Mouse (Mus musculus): ENCODE data around the gene Olfr957. TPM values are rescaled to one million over a fixed set of nuclear protein-coding genes. Genes with fewer than 3 reads are reported as not detected.
A peak's percentile ranks its signal among the peaks of the same experiment; 100 is the strongest.

Olfr957 gene
- not detected in 2 replicates for polyA plus RNA-seq (2016; fragmentation: Nextera tagmentation; extraction: Ambion mirVana)

GRCm38 (mm10) chr9:39515531-39515930 lies at the start of gene Olfr957:
Olfr957 (minus strand) TSS chr9:39515809.
- Histone ChIP-seq H3K27ac (no peak within 1 kb of the TSS), H3K27me3 (ENCODE audit: insufficient read depth, poor library complexity, severe bottlenecking) (no peaks in the 10 kb centered on the region), H3K4me3 (no peak within 1 kb of the TSS), H3K4me1 (replicated peaks) (no peaks in the 10 kb centered on the region), H3K9me3 (no peaks in the 10 kb centered on the region), H3K36me3 (no peaks in the 10 kb centered on the region)
- 83% methylated on average over 3 of the region's 3 CpGs for WGBS
- DNase-seq (ENCODE audit: low spot score), result no peak

- Histone ChIP-seq H3K36me3 (no peaks in the 10 kb centered on the region), H3K4me3 (no peak overlapping the region), H3K27me3 (ENCODE audit: insufficient read depth, poor library complexity, severe bottlenecking) (no peaks in the 10 kb centered on the region), H3K27ac (peak overlapping the region; percentile 67; the same call in 1 of the 2 replicates), H3K4me1 (replicated peaks) (peaks cover 7% of the 10 kb centered on the region; the same call in 1 of the 2 replicates), H3K9me3 (no peaks in the 10 kb centered on the region)
- no peak for DNase-seq (ENCODE audit: low spot score)
These were observed 42.7 kb upstream of the Olfr957 start for GRCm38 (mm10) chr9:39558349-39558647.

- H3K36me3 ChIP-seq, result no peaks in the 10 kb centered on the region
- no peak overlapping the region for H3K4me3 ChIP-seq
- WGBS, result 55% methylated on average over 3 of the region's 3 CpGs
- no peaks in the 10 kb centered on the region for H3K27me3 ChIP-seq (ENCODE audit: insufficient read depth, poor library complexity, severe bottlenecking)
- no peak for DNase-seq (ENCODE audit: low spot score)
- H3K9me3 ChIP-seq, result no peaks in the 10 kb centered on the region
- H3K27ac ChIP-seq, result peak overlapping the region; percentile 67
- H3K4me1 ChIP-seq (replicated peaks), result peaks cover 7% of the 10 kb centered on the region; the same call in 1 of the 2 replicates
These were observed 42.1 kb upstream of the Olfr957 start for GRCm38 (mm10) chr9:39557529-39558348.

- H3K9me3 ChIP-seq, result no peaks in the 10 kb centered on the region
- no peaks in the 10 kb centered on the region for H3K27me3 ChIP-seq (ENCODE audit: insufficient read depth, poor library complexity, severe bottlenecking)
- 75% methylated on average over 2 of the region's 2 CpGs for WGBS
- no peak within 1 kb of the TSS for H3K27ac ChIP-seq
- peaks cover 7% of the 10 kb centered on the region; the same call in 1 of the 2 replicates for H3K4me1 ChIP-seq (replicated peaks)
- no peak within 1 kb of the TSS for H3K4me3 ChIP-seq
- no peaks in the 10 kb centered on the region for H3K36me3 ChIP-seq
- no peak for DNase-seq (ENCODE audit: low spot score)
These were observed 38.3 kb upstream of the Olfr957 start, which contains the start of gene Olfr958 for GRCm38 (mm10) chr9:39553946-39554345. Olfr958 (minus strand) TSS chr9:39554054.

- Histone ChIP-seq H3K27ac (no peak overlapping the region), H3K4me3 (no peak overlapping the region), H3K36me3 (no peaks in the 10 kb centered on the region), H3K9me3 (no peaks in the 10 kb centered on the region), H3K27me3 (ENCODE audit: insufficient read depth, poor library complexity, severe bottlenecking) (no peaks in the 10 kb centered on the region), H3K4me1 (replicated peaks) (no peaks in the 10 kb centered on the region)
- DNase-seq (ENCODE audit: low spot score), result no peak
- WGBS, result 87% methylated on average over 5 of the region's 5 CpGs
These were observed 35.2 kb upstream of the Olfr957 start for GRCm38 (mm10) chr9:39550806-39551205.

- H3K4me1 ChIP-seq (replicated peaks), result no peaks in the 10 kb centered on the region
- no peaks in the 10 kb centered on the region for H3K9me3 ChIP-seq
- no peak for DNase-seq (ENCODE audit: low spot score)
- H3K27me3 ChIP-seq (ENCODE audit: insufficient read depth, poor library complexity, severe bottlenecking), result no peaks in the 10 kb centered on the region
- H3K36me3 ChIP-seq, result no peaks in the 10 kb centered on the region
- no peak overlapping the region for H3K4me3 ChIP-seq
- 89% methylated on average over 1 of the region's 1 CpGs for WGBS
- no peak overlapping the region for H3K27ac ChIP-seq
These were observed 8.1 kb upstream of the Olfr957 start for GRCm38 (mm10) chr9:39523616-39524285.

GRCm38 (mm10) chr9:39518595-39518994 lies 3.0 kb upstream of the Olfr957 start:
- Histone ChIP-seq H3K27me3 (ENCODE audit: insufficient read depth, poor library complexity, severe bottlenecking) (no peaks in the 10 kb centered on the region), H3K27ac (no peak overlapping the region), H3K4me1 (replicated peaks) (no peaks in the 10 kb centered on the region), H3K36me3 (no peaks in the 10 kb centered on the region), H3K9me3 (no peaks in the 10 kb centered on the region), H3K4me3 (no peak overlapping the region)
- no peak for DNase-seq (ENCODE audit: low spot score)

GRCm38 (mm10) chr9:39509412-39509811 lies 6.2 kb downstream of the Olfr957 start:
- no peaks in the 10 kb centered on the region for H3K9me3 ChIP-seq
- no peak overlapping the region for H3K4me3 ChIP-seq
- 82% methylated on average over 9 of the region's 9 CpGs for WGBS
- no peak for DNase-seq (ENCODE audit: low spot score)
- no peaks in the 10 kb centered on the region for H3K27me3 ChIP-seq (ENCODE audit: insufficient read depth, poor library complexity, severe bottlenecking)
- H3K36me3 ChIP-seq, result no peaks in the 10 kb centered on the region
- no peaks in the 10 kb centered on the region for H3K4me1 ChIP-seq (replicated peaks)
- no peak overlapping the region for H3K27ac ChIP-seq

GRCm38 (mm10) chr9:39508998-39509397 lies 6.6 kb downstream of the Olfr957 start:
- Histone ChIP-seq H3K36me3 (no peaks in the 10 kb centered on the region), H3K27ac (no peak overlapping the region), H3K27me3 (ENCODE audit: insufficient read depth, poor library complexity, severe bottlenecking) (no peaks in the 10 kb centered on the region), H3K4me3 (no peak overlapping the region), H3K4me1 (replicated peaks) (no peaks in the 10 kb centered on the region), H3K9me3 (no peaks in the 10 kb centered on the region)
- WGBS, result 13% methylated on average over 6 of the region's 6 CpGs
- peak; percentile 44 for DNase-seq (ENCODE audit: low spot score)

GRCm38 (mm10) chr9:39493895-39494294 lies 21.7 kb downstream of the Olfr957 start, which contains the start of gene Olfr44:
Olfr44 (minus strand) TSS chr9:39493995.
- H3K9me3 ChIP-seq, result no peaks in the 10 kb centered on the region
- no peaks in the 10 kb centered on the region for H3K4me1 ChIP-seq (replicated peaks)
- no peaks in the 10 kb centered on the region for H3K27me3 ChIP-seq (ENCODE audit: insufficient read depth, poor library complexity, severe bottlenecking)
- H3K27ac ChIP-seq, result no peak within 1 kb of the TSS
- H3K4me3 ChIP-seq, result no peak within 1 kb of the TSS
- no peak for DNase-seq (ENCODE audit: low spot score)
- WGBS, result 95% methylated on average over 2 of the region's 2 CpGs
- no peaks in the 10 kb centered on the region for H3K36me3 ChIP-seq

- no peaks in the 10 kb centered on the region for H3K9me3 ChIP-seq
- no peak within 1 kb of the TSS for H3K27ac ChIP-seq
- 59% methylated on average over 1 of the region's 1 CpGs for WGBS
- H3K4me1 ChIP-seq (replicated peaks), result no peaks in the 10 kb centered on the region
- no peaks in the 10 kb centered on the region for H3K36me3 ChIP-seq
- no peak for DNase-seq (ENCODE audit: low spot score)
- H3K4me3 ChIP-seq, result no peak within 1 kb of the TSS
- H3K27me3 ChIP-seq (ENCODE audit: insufficient read depth, poor library complexity, severe bottlenecking), result no peaks in the 10 kb centered on the region
These were observed 43.8 kb downstream of the Olfr957 start, which contains the start of gene Olfr955 for GRCm38 (mm10) chr9:39471844-39472243. Olfr955 (minus strand) TSS chr9:39471944.
